Mouse (Mus musculus) limb, embryonic 13.5 days (tissue): ENCODE data around the gene Acnat1. TPM values are rescaled to one million over a fixed set of nuclear protein-coding genes. Genes with fewer than 3 reads are reported as not detected.
"Not testable (repeated sequence)": the region's sequence is repeated elsewhere in the genome, so short reads cannot be mapped to it uniquely, and the experiment has no call there.

Experiments
- ATAC-seq: fragments of 200-750 bp; cut with Nextera tagmentation; 2 replicates; pipeline ENCODE4 v1.8.0; 2017; ENCODE audit warnings: low read depth, moderate number of reproducible peaks, moderate TSS enrichment; ENCODE audit not compliant: low FRiP score
- H3K27ac ChIP-seq: fragments of 300-500 bp; sonication (generic); 2 replicates; pipeline ENCODE4 v1.5.1; 2015; ENCODE audit warnings: inconsistent platforms, mild to moderate bottlenecking, moderate library complexity
- H3K27me3 ChIP-seq: fragments of 300-500 bp; sonication (generic); 2 replicates; pipeline ENCODE4 v1.6.1; 2015; ENCODE audit warnings: mild to moderate bottlenecking, inconsistent platforms
- H3K36me3 ChIP-seq: fragments of 300-500 bp; sonication (generic); 2 replicates; pipeline ENCODE4 v1.6.1; 2015; ENCODE audit warnings: inconsistent platforms, mild to moderate bottlenecking, moderate library complexity
- H3K4me1 ChIP-seq: fragments of 300-500 bp; sonication (generic); 2 replicates; pipeline ENCODE4 v1.6.1; 2015; ENCODE audit warnings: inconsistent platforms
- H3K4me2 ChIP-seq: fragments of 300-500 bp; sonication (generic); replicated peaks from 2 replicates; pipeline ENCODE4 v1.6.1; 2015; ENCODE audit warnings: inconsistent platforms, mild to moderate bottlenecking, moderate library complexity
- H3K4me3 ChIP-seq: fragments of 300-500 bp; sonication (generic); 2 replicates; pipeline ENCODE4 v1.5.1; 2015; ENCODE audit warnings: moderate library complexity, mild to moderate bottlenecking, inconsistent platforms
- H3K9ac ChIP-seq: fragments of 300-500 bp; sonication (generic); 2 replicates; pipeline ENCODE4 v1.6.1; 2015; ENCODE audit warnings: mild to moderate bottlenecking, inconsistent platforms
- H3K9me3 ChIP-seq: fragments of 300-500 bp; sonication (generic); 2 replicates; pipeline ENCODE4 v1.6.1; 2016; ENCODE audit warnings: inconsistent platforms
- WGBS: fragments of 180-500 bp; shearing (Covaris S2); methylation state at CpG from one replicate; pipeline ENCODE4 v1.1.7; 2015; 5-methylcytosine and 5-hydroxymethylcytosine counted together
- polyA plus RNA-seq: library from polyadenylated mRNA; unstranded; fragments of >200 nt; fragmentation: Nextera tagmentation; extraction: Ambion mirVana; gene quantifications from 2 replicates; pipeline ENCODE4 v1.2.1, GENCODE M21; 2015

The Acnat1 gene
- polyA plus RNA-seq: 0.10 TPM in 1 of 2 replicates, not detected in the other

DNA sequence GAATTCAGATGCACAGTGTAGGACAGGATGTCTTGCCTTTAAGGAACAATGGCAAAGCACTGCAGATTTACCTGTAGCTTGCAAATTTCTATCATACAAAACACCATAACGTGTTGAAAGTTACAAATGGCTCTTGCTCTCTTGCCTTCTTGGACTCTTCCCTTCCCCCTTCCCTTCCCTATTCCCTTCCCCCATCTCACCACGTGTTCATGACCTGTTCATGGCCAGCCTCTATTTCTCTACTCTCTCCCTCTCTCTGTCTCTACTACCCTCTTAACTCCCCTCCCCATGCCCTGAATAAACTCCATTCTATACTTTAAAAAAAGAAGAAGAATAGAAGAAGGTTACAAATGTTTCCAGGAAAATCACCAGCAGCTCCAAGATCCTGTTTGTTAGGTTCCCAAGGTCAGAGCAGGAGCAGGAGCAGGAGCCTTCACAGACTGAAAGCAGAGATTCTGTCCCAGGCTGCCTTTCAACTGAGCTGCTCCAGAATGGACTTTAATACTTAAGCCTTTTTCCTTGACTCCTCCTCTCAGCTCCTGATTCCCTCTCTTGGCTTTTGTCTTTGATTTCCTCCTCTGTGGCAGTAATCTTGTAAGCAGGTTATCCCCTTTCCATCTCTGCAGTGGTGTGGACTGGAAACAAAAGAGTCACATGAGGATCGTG is at the start of gene Acnat1:
Acnat1 (minus strand) TSS at position 478 of the 666 bp plus-strand sequence.
- 51% methylated on average over 3 of the region's 3 CpGs for WGBS
- no peak for ATAC-seq
- Histone ChIP-seq H3K9ac (no peak within 1 kb of the TSS), H3K27ac (no peak within 1 kb of the TSS), H3K27me3 (no peaks in the 10 kb centered on the region), H3K4me3 (no peak within 1 kb of the TSS), H3K9me3 (no peaks in the 10 kb centered on the region), H3K4me2 (no peak within 1 kb of the TSS), H3K36me3 (no peaks in the 10 kb centered on the region), H3K4me1 (peaks cover 6% of the 10 kb centered on the region; the same call in 1 of the 2 replicates)

DNA sequence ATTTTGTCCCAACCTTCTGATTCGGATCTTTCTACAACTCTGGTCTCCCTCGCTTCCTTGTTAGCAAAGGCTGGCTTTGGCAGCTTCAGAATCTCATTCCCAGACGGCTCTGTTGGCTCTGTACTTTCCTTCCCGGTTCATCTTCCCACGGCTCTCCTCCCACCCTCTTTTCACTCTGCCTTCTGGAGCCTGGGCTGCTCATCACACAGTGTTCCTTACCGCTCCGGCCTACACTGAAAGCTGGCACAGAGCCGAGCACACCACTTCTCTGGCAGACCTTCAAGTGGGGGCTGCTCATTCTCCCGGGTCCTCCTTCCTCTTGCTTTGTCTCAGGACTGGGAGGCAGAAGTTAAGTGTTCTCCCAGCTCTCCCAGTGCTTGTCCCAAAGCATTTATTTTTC is 48.9 kb upstream of the Acnat1 start:
- WGBS: 79% methylated on average over 9 of the region's 9 CpGs
- H3K27me3 ChIP-seq: no peaks in the 10 kb centered on the region
- H3K9me3 ChIP-seq: no peaks in the 10 kb centered on the region
- H3K4me2 ChIP-seq: peak overlapping the region; percentile 71
- peaks cover 36% of the 10 kb centered on the region for H3K36me3 ChIP-seq
- peak overlapping the region; percentile 65; the same call in 1 of the 2 replicates for H3K4me3 ChIP-seq
- 0 out of 2 replicates have a peak overlapping the region, but pooled peaks have one; percentile 78 for H3K9ac ChIP-seq
- no peak overlapping the region for H3K27ac ChIP-seq
- no peak for ATAC-seq
- peaks cover 18% of the 10 kb centered on the region for H3K4me1 ChIP-seq

DNA sequence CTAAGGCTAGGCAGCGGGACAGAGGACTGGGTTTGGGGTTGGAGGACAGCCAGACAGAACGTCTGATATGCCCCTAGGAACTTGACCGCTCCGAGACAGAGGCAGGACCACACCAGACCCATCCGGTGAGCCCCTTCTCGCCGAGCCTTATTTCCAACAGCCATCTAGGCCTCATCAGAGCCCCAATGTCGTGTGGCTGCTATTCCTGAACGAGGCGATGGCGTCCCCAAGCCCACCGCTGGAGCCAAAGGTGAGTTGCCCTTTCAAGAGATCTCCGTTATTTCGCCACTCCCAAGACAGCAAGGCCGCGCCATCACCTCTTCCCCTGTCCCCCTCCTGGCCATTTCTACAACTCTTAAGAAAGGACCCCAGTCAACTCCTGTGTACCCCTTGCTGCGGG is 47.6 kb upstream of the Acnat1 start:
- Histone ChIP-seq H3K27me3 (no peaks in the 10 kb centered on the region), H3K4me2 (peak overlapping the region; percentile 71), H3K9ac (peak overlapping the region; percentile 78), H3K9me3 (no peaks in the 10 kb centered on the region), H3K4me1 (peaks cover 18% of the 10 kb centered on the region), H3K4me3 (peak overlapping the region; percentile 65), H3K36me3 (peaks cover 34% of the 10 kb centered on the region), H3K27ac (no peak overlapping the region)
- peak; percentile 69 for ATAC-seq
- WGBS: under 1% methylated on average over 17 of the region's 17 CpGs

DNA sequence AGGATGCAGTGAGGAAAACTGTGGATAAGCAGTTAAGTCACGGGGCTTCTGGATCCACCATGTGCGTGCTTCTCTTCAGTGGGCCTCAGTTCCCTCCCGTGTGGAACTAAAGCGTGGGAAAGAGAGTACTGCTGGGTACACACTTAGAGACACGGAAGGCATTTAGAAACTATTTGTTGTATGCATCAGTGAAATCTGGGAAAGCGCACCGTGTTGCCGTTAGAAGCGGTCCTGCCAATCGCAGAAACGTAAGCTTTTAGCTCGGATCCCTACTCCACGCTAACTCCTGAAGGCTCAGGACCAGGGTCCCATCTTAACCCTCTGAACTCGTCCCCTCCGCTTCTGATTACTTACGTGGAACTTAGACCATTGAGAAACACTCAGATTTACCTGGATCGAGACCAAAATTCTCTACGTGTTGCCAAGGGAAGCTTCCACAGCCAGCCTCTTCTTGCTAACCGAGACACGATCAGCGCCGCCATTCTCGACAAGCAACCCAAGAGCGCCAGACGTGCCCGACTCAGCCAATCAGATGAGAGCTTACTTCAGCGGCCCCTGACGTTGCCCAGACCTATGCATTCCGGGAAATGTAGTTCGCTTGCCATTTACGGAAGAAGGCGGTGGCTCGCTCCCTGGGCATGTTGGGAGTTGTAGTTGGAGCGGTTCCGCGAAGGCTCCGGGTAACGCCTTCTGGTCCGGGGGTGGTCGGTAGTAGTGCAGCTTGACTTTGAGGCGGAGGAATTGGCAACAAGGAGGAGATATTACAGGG is 47.0 kb upstream of the Acnat1 start, which contains the start of the genes Mrpl50 and Zfp189:
Mrpl50 (minus strand) TSS at position 522 of the 769 bp plus-strand sequence.
Zfp189 (plus strand) TSS at position 605 of the 769 bp plus-strand sequence.
- Histone ChIP-seq H3K27ac (peak within 1 kb of the TSS; percentile 45; the same call in 1 of the 2 replicates), H3K9me3 (no peaks in the 10 kb centered on the region), H3K4me1 (peaks cover 18% of the 10 kb centered on the region), H3K4me2 (peak within 1 kb of the TSS; percentile 71), H3K9ac (peak within 1 kb of the TSS; percentile 82), H3K4me3 (peak within 1 kb of the TSS; percentile 65), H3K27me3 (no peaks in the 10 kb centered on the region), H3K36me3 (peaks cover 28% of the 10 kb centered on the region)
- under 1% methylated on average over 41 of the region's 41 CpGs for WGBS
- peak; percentile 100 for ATAC-seq

DNA sequence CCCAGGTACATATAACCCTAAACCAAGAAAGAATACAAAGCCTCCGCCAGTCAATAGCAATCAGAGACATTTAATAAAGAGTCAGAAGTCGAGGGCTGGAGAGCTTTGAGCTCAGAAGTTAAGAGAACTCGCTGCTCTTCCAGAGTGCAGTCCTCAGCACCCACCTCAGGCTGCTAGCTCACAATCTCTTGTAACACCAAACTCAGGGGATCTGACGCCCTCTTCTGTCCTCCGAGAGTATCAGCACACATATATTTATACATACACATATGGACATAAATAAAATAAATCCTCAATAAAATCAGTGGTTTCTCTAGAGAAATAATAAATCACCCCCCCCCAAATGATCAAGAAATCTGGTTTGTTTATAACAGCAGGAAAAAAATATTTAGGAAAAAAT is 45.8 kb upstream of the Acnat1 start:
- Histone ChIP-seq H3K27ac (no peak overlapping the region), H3K9ac (no peak overlapping the region), H3K4me2 (peak overlapping the region; percentile 66), H3K36me3 (peaks cover 24% of the 10 kb centered on the region), H3K4me1 (peaks cover 18% of the 10 kb centered on the region), H3K4me3 (peak overlapping the region; percentile 18), H3K9me3 (no peaks in the 10 kb centered on the region), H3K27me3 (no peaks in the 10 kb centered on the region)
- WGBS: 65% methylated on average over 5 of the region's 5 CpGs
- no peak for ATAC-seq

DNA sequence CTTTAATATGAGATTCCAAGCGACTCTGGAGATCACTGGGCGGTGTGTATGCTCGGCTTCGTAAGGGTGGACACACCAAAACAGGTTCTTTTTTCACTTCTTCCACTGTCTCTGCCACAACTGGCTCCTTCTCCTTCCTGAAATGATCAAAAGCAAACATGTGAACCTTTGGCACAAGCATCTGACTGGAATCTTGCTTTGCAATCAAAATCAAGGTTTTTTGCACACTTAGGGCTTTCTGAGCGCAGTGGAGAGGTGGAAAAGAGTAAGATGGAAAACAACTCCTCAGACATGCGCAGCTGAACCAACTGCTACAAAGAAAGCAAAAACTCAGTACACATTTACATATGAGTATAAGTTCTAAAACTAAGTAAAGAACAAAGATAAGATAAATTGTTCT is 40.7 kb upstream of the Acnat1 start:
- no peaks in the 10 kb centered on the region for H3K9me3 ChIP-seq
- H3K4me3 ChIP-seq: no peak overlapping the region
- H3K36me3 ChIP-seq: peaks cover 29% of the 10 kb centered on the region
- ATAC-seq: no peak
- H3K4me2 ChIP-seq: no peak overlapping the region
- 95% methylated on average over 6 of the region's 6 CpGs for WGBS
- no peak overlapping the region for H3K27ac ChIP-seq
- no peak overlapping the region for H3K9ac ChIP-seq
- H3K27me3 ChIP-seq: no peaks in the 10 kb centered on the region
- H3K4me1 ChIP-seq: peaks cover 10% of the 10 kb centered on the region

DNA sequence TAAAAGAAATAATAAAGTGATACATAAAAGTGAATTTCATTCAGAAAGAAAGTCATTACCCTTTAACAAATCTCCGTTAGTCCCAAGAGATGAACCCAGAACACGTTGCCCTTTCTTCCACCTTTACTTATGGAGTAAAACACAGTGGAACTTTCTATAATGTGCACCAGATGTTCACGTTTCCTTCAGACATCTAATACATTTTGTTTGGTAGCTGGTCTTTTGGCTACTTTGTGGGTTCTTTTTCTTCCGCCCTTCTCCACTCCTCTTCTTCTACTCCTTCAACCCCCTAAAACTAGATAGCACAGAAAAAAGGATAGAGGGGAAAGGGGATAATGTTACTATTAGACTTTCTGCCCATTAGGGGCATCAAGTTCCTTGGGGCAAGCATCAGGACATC is 38.9 kb upstream of the Acnat1 start:
- Histone ChIP-seq H3K9me3 (no peaks in the 10 kb centered on the region), H3K4me1 (peaks cover 8% of the 10 kb centered on the region; the same call in 1 of the 2 replicates), H3K4me3 (no peak overlapping the region), H3K9ac (no peak overlapping the region), H3K27me3 (no peaks in the 10 kb centered on the region), H3K27ac (no peak overlapping the region), H3K36me3 (peaks cover 24% of the 10 kb centered on the region), H3K4me2 (no peak overlapping the region)
- ATAC-seq: no peak
- 32% methylated on average over 4 of the region's 4 CpGs for WGBS

DNA sequence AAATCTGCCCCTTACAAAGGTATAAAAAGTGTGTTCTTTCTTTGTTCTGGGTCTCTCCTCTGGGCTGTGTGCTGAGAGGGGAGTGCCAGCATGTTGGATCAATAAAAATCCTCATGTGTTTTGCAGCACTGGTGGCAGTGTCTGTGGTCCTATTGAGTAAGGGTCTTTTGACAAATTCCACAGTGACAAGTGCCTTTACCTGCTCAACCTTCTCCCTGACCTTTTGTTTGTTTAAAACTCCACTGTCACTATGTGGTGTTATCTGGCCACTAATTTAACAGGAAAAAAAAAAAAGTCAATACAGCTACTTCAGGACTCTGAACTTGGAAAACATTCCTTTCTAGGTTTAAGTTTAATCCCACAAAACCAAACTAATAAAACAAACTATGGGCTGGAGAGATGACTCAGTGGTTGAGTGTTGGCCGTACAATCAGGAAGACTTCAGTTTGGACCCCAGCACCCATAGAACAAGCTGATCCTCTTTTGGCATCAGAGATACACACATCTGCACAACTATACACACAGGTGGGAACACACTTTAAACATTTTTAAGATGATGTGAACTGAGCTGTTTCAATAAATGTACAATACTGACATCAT is 36.6 kb upstream of the Acnat1 start:
- not testable (repeated sequence) for H3K9me3 ChIP-seq, H3K9ac ChIP-seq, H3K27me3 ChIP-seq, H3K4me1 ChIP-seq, ATAC-seq, H3K4me2 ChIP-seq, H3K27ac ChIP-seq, H3K4me3 ChIP-seq
- H3K36me3 ChIP-seq: peaks cover 23% of the 10 kb centered on the region
- WGBS: 85% methylated on average over 1 of the region's 1 CpGs

DNA sequence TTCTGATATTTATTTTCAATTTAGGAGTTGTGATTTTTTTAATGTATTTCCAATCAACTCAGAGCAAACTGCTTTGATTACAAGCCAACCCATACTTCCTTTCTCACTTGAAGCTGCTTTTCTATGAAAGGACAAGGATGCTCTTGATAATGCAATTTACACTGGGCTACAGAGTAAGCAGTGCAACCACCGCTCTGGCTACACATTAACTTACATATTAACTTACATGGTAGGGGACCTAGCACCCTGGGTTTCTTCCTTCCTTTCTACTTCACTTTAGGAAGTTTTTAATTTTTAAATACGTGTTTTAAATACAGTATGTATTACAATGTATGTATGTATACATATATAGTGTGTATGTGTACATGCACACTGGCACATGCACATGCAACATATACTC is 35.5 kb upstream of the Acnat1 start:
- H3K4me2 ChIP-seq: no peak overlapping the region
- H3K27ac ChIP-seq: no peak overlapping the region
- H3K4me1 ChIP-seq: peaks cover 8% of the 10 kb centered on the region; the same call in 1 of the 2 replicates
- whole genome bisulfite sequencing: 86% methylated on average over 2 of the region's 2 CpGs
- H3K9ac ChIP-seq: no peak overlapping the region
- ATAC-seq: no peak
- H3K9me3 ChIP-seq: no peaks in the 10 kb centered on the region
- peaks cover 19% of the 10 kb centered on the region for H3K36me3 ChIP-seq
- H3K4me3 ChIP-seq: no peak overlapping the region
- H3K27me3 ChIP-seq: no peaks in the 10 kb centered on the region

DNA sequence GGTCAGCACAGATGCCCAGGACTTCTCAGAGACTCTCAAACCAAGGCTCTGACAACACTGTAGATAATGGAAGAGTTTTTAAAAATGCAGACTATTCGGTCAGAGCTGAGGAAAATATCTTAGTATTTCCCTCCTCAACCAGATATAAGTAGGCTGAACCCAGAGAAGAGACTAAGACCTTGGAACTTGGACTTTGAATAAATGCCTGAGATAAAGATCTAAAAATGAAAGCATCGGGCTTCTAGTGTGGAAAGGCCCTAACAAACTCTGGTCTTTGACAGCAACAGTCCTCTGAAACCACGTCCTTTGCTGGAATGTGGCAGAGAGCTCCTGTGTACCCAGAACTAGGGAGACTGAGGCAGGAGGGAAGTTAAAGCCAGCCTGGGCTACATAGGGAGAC is 32.7 kb upstream of the Acnat1 start, which contains the start of gene Baat:
Baat (minus strand) TSS at position 172 of the 400 bp plus-strand sequence.
- no peak within 1 kb of the TSS for H3K4me3 ChIP-seq
- H3K4me2 ChIP-seq: no peak within 1 kb of the TSS
- no peak within 1 kb of the TSS for H3K27ac ChIP-seq
- no peaks in the 10 kb centered on the region for H3K9me3 ChIP-seq
- no peaks in the 10 kb centered on the region for H3K27me3 ChIP-seq
- no peak for ATAC-seq
- no peaks in the 10 kb centered on the region for H3K4me1 ChIP-seq
- H3K9ac ChIP-seq: no peak within 1 kb of the TSS
- H3K36me3 ChIP-seq: no peaks in the 10 kb centered on the region
- WGBS: 75% methylated on average over 3 of the region's 3 CpGs

DNA sequence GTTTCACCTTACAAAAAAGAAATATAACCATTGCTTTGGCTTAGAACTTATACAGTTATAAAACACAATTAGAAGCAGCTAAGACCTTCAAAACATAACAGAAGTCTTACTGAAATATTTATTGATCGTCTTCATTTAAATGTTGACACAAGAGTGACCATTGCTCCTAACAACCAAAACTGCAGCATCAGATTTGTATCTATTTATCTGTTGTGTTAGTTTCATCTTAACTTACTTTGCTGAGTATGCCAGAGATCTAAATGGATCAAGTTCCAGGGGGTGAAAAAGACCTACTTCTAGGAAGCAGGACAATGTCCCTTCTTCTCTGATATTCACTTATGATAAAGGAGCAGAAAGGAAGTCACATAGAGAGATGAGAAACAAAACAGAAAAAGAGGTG is 29.9 kb upstream of the Acnat1 start:
- Histone ChIP-seq H3K4me1 (no peaks in the 10 kb centered on the region), H3K27me3 (no peaks in the 10 kb centered on the region), H3K9me3 (no peaks in the 10 kb centered on the region), H3K36me3 (no peaks in the 10 kb centered on the region), H3K27ac (no peak overlapping the region), H3K9ac (no peak overlapping the region), H3K4me2 (no peak overlapping the region), H3K4me3 (no peak overlapping the region)
- ATAC-seq: no peak
- WGBS: 91% methylated on average over 1 of the region's 1 CpGs
